Mouse (Mus musculus) midbrain, embryonic 14.5 days (tissue): ENCODE results near the gene Snx6. TPM values are rescaled to one million over a fixed set of nuclear protein-coding genes. Genes with fewer than 3 reads are reported as not detected.

ENCODE experiments used
- ATAC-seq: fragments of 200-750 bp; cut with Nextera tagmentation; 2 replicates; pipeline ENCODE4 v1.8.0; 2017; ENCODE audit warnings: moderate number of reproducible peaks, moderate library complexity; ENCODE audit not compliant: low FRiP score, low TSS enrichment
- DNase-seq: peaks from one replicate; pipeline ENCODE4 v3.0.0-alpha.2; 2015
- H3K27ac ChIP-seq: fragments of 300-500 bp; sonication (generic); replicated peaks from 2 replicates; pipeline ENCODE4 v1.5.1; 2014; ENCODE audit warnings: mild to moderate bottlenecking, low read depth, low read length, moderate library complexity
- H3K27me3 ChIP-seq: fragments of 300-500 bp; sonication (generic); 2 replicates; pipeline ENCODE4 v1.6.1; 2014; ENCODE audit warnings: low read length, control low read depth, mixed read lengths; ENCODE audit not compliant: control insufficient read depth, insufficient read depth
- H3K36me3 ChIP-seq: fragments of 300-500 bp; sonication (generic); 2 replicates; pipeline ENCODE4 v1.6.1; 2014; ENCODE audit warnings: low read length, control low read depth; ENCODE audit not compliant: control insufficient read depth, insufficient read depth
- H3K4me1 ChIP-seq: fragments of 300-500 bp; sonication (generic); 2 replicates; pipeline ENCODE4 v1.6.1; 2014; ENCODE audit warnings: mild to moderate bottlenecking, antibody characterized with exemption, low read length, control low read depth; ENCODE audit not compliant: control insufficient read depth, insufficient read depth
- H3K4me2 ChIP-seq: fragments of 300-500 bp; sonication (generic); 2 replicates; pipeline ENCODE4 v1.6.1; 2014; ENCODE audit warnings: mild to moderate bottlenecking, low read length, moderate library complexity
- H3K4me3 ChIP-seq: fragments of 300-500 bp; sonication (generic); replicated peaks from 2 replicates; pipeline ENCODE4 v1.5.1; 2014; ENCODE audit warnings: low read depth, low read length
- H3K9ac ChIP-seq: fragments of 300-500 bp; sonication (generic); replicated peaks from 2 replicates; pipeline ENCODE4 v1.6.1; 2014; ENCODE audit warnings: mild to moderate bottlenecking, low read length, moderate library complexity
- H3K9me3 ChIP-seq: fragments of 300-500 bp; sonication (generic); 2 replicates; pipeline ENCODE4 v1.6.1; 2016; ENCODE audit warnings: low read length, control low read depth, mixed read lengths; ENCODE audit not compliant: control insufficient read depth
- WGBS: fragments of 180-500 bp; shearing (Covaris S2); extraction: QIAGEN DNeasy Blood & Tissue Kit; methylation state at CpG from one replicate; pipeline ENCODE4 v1.1.7; 2014; 5-methylcytosine and 5-hydroxymethylcytosine counted together
- polyA plus RNA-seq: library from polyadenylated mRNA; unstranded; fragments of >200 nt; fragmentation: Nextera tagmentation; extraction: Ambion mirVana; gene quantifications from 2 replicates; pipeline ENCODE4 v1.2.1, GENCODE M21; 2014

Snx6 gene
- polyA plus RNA-seq, 1 experiment from 2014 or later: 175 TPM

DNA sequence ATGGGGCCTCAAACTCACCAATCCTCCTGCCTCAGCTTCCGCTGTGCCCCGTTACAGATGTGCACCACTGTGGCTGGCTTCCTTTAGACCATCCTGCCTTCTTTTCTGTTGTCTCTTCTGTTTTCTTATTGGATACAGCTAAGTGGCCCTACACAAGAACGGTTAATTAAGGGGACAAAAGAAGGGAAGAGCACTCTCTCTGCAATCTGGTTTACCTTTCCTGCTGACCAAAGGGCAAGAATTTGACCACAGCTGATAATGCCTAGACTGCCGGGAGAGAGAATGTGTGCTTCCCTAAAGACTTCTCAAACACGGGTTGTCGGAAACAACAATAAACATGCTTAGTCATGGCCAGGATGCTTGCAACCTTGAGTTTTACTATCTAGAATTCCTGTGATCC, 12.0 kb upstream of the Snx6 start:
- 77% methylated on average over 6 of the region's 6 CpGs for WGBS
- H3K36me3 ChIP-seq: no peaks in the 10 kb centered on the region
- no peaks in the 10 kb centered on the region for H3K27me3 ChIP-seq
- DNase-seq (no peak), ATAC-seq (no peak)
- H3K27ac ChIP-seq: no peak overlapping the region
- H3K4me2 ChIP-seq: no peak overlapping the region
- H3K9ac ChIP-seq: no peak overlapping the region
- no peak overlapping the region for H3K4me3 ChIP-seq
- no peaks in the 10 kb centered on the region for H3K9me3 ChIP-seq
- no peaks in the 10 kb centered on the region for H3K4me1 ChIP-seq

GRCm38 (mm10) chr12:54806131-54806530, 10.6 kb upstream of the Snx6 start:
- Histone ChIP-seq H3K4me1 (no peaks in the 10 kb centered on the region), H3K27ac (no peak overlapping the region), H3K4me3 (no peak overlapping the region), H3K9me3 (no peaks in the 10 kb centered on the region), H3K9ac (no peak overlapping the region), H3K36me3 (no peaks in the 10 kb centered on the region), H3K4me2 (no peak overlapping the region), H3K27me3 (no peaks in the 10 kb centered on the region)
- ATAC-seq: no peak
- 65% methylated on average over 6 of the region's 6 CpGs for WGBS
- DNase-seq: no peak

DNA sequence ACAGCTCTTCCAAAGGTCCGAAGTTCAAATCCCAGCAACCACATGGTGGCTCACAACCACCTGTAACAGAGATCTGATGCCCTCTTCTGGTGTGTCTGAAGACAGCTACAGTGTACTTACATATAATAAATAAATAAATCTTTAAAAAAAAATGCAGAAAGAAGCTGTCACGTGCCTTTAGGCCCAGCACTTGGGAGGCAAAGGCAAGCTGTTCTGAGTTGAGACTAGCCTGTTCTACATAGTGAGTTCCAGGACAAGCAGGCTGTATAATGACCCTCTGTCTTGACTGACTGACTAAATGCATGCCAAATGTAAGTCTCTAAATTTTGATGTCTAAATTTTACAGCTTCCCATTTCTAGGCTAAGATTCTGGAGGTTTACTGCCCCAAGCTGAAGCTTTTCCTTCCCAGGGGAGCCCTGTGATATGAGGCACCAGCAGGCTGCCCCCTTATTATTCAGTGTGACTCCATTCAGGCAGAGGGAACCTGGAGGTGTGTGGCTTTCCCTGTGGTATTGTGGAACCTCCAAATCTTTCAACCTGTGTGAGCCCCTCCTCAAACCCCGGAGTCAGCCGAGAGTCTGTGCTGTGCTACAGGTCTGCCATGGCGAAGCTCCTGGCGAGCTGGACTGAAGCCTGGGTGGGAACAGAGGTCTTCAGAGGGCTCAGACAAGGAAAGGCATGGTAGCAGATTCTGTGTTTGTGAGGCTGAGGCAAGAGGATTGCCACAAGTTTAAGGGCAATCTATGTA, 9.9 kb upstream of the Snx6 start:
- Histone ChIP-seq H3K9me3 (no peaks in the 10 kb centered on the region), H3K9ac (no peak overlapping the region), H3K4me3 (no peak overlapping the region), H3K4me1 (no peaks in the 10 kb centered on the region), H3K27ac (no peak overlapping the region), H3K36me3 (no peaks in the 10 kb centered on the region), H3K4me2 (no peak overlapping the region), H3K27me3 (no peaks in the 10 kb centered on the region)
- no peak for ATAC-seq
- 80% methylated on average over 6 of the region's 6 CpGs for WGBS
- DNase-seq: no peak

DNA sequence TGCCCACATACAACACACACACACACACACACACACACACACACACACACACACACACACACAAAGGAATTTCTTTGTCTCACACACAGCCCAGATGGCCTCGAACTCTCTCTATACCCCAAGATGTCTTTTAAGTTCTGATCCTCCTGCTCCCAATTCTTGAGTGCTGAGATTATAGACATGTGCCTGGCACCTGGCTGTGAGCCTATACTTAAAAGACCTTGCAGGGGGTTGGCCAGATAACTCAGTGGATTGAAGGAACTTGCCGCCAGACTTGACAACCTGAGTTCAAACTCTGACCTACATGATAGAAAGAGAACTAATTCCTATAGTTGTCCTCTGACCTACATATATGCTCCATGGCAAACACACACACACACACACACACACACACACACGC, 8.0 kb upstream of the Snx6 start:
- H3K27ac ChIP-seq: no peak overlapping the region
- DNase-seq (no peak), ATAC-seq (no peak)
- H3K27me3 ChIP-seq: no peaks in the 10 kb centered on the region
- no peaks in the 10 kb centered on the region for H3K36me3 ChIP-seq
- H3K4me1 ChIP-seq: no peaks in the 10 kb centered on the region
- H3K9me3 ChIP-seq: no peaks in the 10 kb centered on the region
- WGBS: 84% methylated on average over 3 of the region's 3 CpGs
- H3K4me2 ChIP-seq: no peak overlapping the region
- H3K9ac ChIP-seq: no peak overlapping the region
- no peak overlapping the region for H3K4me3 ChIP-seq

DNA sequence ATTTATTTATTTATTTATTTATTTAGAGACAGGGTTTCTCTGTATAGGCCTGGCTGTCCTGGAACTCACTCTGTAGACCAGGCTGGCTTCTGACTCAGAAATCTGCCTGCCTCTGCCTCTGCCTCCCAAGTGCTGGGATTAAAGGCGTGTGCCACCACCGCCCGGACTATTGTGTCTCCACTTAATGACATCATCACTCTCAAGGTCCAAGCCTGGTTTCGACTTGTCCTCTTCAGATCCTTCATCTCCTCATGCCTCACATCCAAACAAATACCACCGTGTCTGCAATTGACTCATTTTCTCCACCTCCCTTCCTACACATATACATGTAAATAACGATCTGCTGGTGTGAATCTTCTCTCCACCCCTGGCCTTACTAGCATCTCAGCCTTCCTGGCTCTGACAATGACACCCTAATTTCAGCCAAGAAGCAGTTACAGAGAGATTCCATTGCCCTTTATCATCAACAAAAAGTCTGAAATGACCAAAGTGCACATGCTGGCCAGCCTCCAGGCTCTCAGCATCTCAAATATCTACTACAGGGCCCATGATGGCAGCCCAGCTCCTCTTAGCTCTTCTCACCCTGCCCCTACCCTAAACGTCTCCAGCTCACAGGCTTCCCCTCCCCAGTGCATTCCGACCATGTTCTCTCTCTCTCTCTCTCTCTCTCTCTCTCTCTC, 1.2 kb upstream of the Snx6 start:
- Histone ChIP-seq H3K4me2 (no peak overlapping the region), H3K9me3 (no peaks in the 10 kb centered on the region), H3K27ac (no peak overlapping the region), H3K27me3 (no peaks in the 10 kb centered on the region), H3K4me1 (peaks cover 12% of the 10 kb centered on the region), H3K9ac (no peak overlapping the region), H3K4me3 (no peak overlapping the region), H3K36me3 (0 out of 2 replicates have a peak, but pooled peaks cover 2% of the 10 kb centered on the region)
- DNase-seq: no peak
- WGBS: 94% methylated on average over 8 of the region's 8 CpGs
- ATAC-seq: no peak

- Histone ChIP-seq H3K27me3 (no peaks in the 10 kb centered on the region), H3K9me3 (no peaks in the 10 kb centered on the region), H3K4me2 (peak overlapping the region; percentile 72), H3K4me1 (peaks cover 12% of the 10 kb centered on the region), H3K9ac (peak overlapping the region; percentile 99), H3K27ac (no peak overlapping the region), H3K4me3 (peak overlapping the region; percentile 96), H3K36me3 (0 out of 2 replicates have a peak, but pooled peaks cover 3% of the 10 kb centered on the region)
- ATAC-seq (no peak), DNase-seq (peak; percentile 8)
- 44% methylated on average over 3 of the region's 3 CpGs for WGBS
These were observed 1.1 kb downstream of the Snx6 start for GRCm38 (mm10) chr12:54794392-54794791.

GRCm38 (mm10) chr12:54791465-54791864, 4.0 kb downstream of the Snx6 start:
- H3K4me1 ChIP-seq: peaks cover 12% of the 10 kb centered on the region
- DNase-seq: no peak
- ATAC-seq: no peak

DNA sequence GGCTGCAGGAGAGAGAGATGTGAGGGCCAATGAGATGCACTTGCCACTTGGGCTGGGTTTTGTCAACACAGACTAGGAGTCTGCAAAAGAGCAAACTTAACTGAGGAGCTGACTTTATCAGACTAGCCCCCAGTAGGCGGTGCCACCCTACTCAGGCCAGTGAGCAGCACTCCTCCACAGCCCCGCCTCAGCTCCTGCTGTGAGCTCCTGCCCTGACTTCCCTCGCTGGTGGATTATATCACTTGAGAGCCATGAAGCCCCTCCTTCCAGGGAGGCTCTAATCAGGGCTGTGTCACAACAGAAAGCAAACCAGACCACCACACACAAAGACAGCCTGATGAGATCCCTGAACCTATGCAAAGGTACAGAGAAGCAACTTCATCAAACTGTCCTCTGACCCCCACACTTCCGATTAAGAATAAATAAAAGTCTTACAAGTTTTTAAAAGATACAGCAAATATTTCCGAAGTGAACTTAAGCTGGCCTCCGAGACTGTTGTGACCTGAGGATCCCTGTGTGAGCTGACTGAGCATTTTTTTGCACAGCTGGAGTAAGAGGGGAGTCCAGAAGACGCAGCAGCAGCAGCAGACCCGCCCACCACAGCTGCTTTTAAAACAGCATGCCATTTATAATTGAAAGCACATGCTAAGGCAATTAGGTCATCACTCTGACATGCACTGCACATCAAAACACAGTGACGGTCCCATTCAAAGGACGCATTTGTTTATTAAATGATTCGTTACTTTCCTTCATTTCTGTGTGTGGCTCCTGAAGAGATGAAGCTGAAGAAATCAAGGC, 6.0 kb downstream of the Snx6 start:
- peaks cover 16% of the 10 kb centered on the region; the same call in 1 of the 2 replicates for H3K36me3 ChIP-seq
- peaks cover 12% of the 10 kb centered on the region for H3K4me1 ChIP-seq
- H3K27ac ChIP-seq: no peak overlapping the region
- no peaks in the 10 kb centered on the region for H3K27me3 ChIP-seq
- DNase-seq (peak; percentile 31), ATAC-seq (no peak)
- no peak overlapping the region for H3K4me2 ChIP-seq
- WGBS: 19% methylated on average over 11 of the region's 11 CpGs
- no peaks in the 10 kb centered on the region for H3K9me3 ChIP-seq
- H3K4me3 ChIP-seq: no peak overlapping the region
- no peak overlapping the region for H3K9ac ChIP-seq

More at GRCm38 (mm10) chr12:54791465-54791864, 4.0 kb downstream of the Snx6 start:
- Histone ChIP-seq H3K9ac (no peak overlapping the region), H3K4me3 (no peak overlapping the region), H3K27ac (no peak overlapping the region), H3K9me3 (no peaks in the 10 kb centered on the region), H3K27me3 (no peaks in the 10 kb centered on the region), H3K36me3 (peaks cover 9% of the 10 kb centered on the region; the same call in 1 of the 2 replicates), H3K4me2 (no peak overlapping the region)
- 92% methylated on average over 8 of the region's 8 CpGs for WGBS
